Mouse (Mus musculus) liver, embryonic 16.5 days (tissue): ENCODE measurements around the gene Sfmbt1. TPM values are rescaled to one million over a fixed set of nuclear protein-coding genes. Genes with fewer than 3 reads are reported as not detected.
A peak's percentile ranks its signal among the peaks of the same experiment; 100 is the strongest.

Experiments
- ATAC-seq: fragments of 200-750 bp; cut with Nextera tagmentation; 2 replicates; pipeline ENCODE4 v1.8.0; 2017; ENCODE audit warnings: low read depth, mild to moderate bottlenecking, moderate number of reproducible peaks, moderate library complexity
- H3K27ac ChIP-seq: fragments of 300-500 bp; sonication (generic); 2 replicates; pipeline ENCODE4 v1.5.1; 2014; ENCODE audit warnings: mild to moderate bottlenecking, low read length
- H3K27me3 ChIP-seq: fragments of 300-500 bp; sonication (generic); 2 replicates; pipeline ENCODE4 v1.6.1; 2014; ENCODE audit warnings: low read depth, low read length, mixed read lengths; ENCODE audit not compliant: control insufficient read depth, insufficient read depth
- H3K36me3 ChIP-seq: fragments of 300-500 bp; sonication (generic); 2 replicates; pipeline ENCODE4 v1.6.1; 2014; ENCODE audit warnings: mild to moderate bottlenecking; ENCODE audit not compliant: control insufficient read depth, insufficient read depth
- H3K4me1 ChIP-seq: fragments of 300-500 bp; sonication (generic); 2 replicates; pipeline ENCODE4 v1.6.1; 2014; ENCODE audit warnings: low read depth, low read length, mixed read lengths; ENCODE audit not compliant: control insufficient read depth
- H3K4me2 ChIP-seq: fragments of 300-500 bp; sonication (generic); 2 replicates; pipeline ENCODE4 v1.6.1; 2014; ENCODE audit warnings: low read depth, low read length, mixed read lengths
- H3K4me3 ChIP-seq: fragments of 300-500 bp; sonication (generic); 2 replicates; pipeline ENCODE4 v1.5.1; 2014; ENCODE audit warnings: low read depth, mild to moderate bottlenecking, low read length
- H3K9ac ChIP-seq: fragments of 300-500 bp; sonication (generic); 2 replicates; pipeline ENCODE4 v1.6.1; 2014; ENCODE audit warnings: low read depth, low read length
- H3K9me3 ChIP-seq: fragments of 300-500 bp; sonication (generic); replicated peaks from 2 replicates; pipeline ENCODE4 v1.6.1; 2016; ENCODE audit warnings: low read length; ENCODE audit not compliant: control insufficient read depth
- WGBS: fragments of 180-500 bp; shearing (Covaris S2); extraction: QIAGEN DNeasy Blood & Tissue Kit; methylation state at CpG from one replicate; pipeline ENCODE4 v1.1.7; 2014; ENCODE audit not compliant: insufficient replicate concordance; 5-methylcytosine and 5-hydroxymethylcytosine counted together
- polyA plus RNA-seq: library from polyadenylated mRNA; unstranded; fragments of >200 nt; fragmentation: Nextera tagmentation; extraction: Ambion mirVana; gene quantifications from 2 replicates; pipeline ENCODE4 v1.2.1, GENCODE M21; 2015

Sfmbt1 gene
- polyA plus RNA-seq, 1 experiment from 2014 or later = 11.0 TPM

DNA sequence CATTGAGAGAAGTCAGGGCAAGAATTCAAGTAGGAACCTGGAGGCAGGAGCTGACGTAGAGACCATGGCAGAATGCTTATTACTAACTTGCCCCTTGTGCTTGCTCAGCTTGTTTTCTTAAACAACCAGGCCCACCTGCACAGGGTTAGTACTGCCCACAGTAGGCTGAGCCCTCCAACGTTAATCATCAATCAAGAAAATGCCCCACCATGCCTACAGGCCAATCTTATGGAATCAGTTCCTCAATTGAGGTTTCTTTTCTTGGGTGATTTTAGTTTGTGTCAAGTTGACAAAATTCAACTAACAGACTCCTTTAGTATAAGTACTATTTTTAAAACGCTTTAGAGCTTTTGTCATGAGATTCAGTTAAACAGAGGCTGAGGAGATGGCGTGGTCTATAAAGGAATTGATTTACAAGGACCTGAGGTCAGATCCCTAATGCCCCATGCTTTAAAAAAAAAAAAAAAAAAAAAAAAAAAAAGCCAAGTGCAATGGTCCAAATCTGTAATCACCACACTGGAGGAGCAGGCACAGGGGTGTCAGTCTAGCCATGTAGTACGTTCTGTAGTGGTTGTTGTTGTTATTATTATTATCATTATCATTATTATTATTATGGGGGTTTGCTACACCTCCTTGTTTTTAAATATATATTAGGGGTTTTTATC is 48.4 kb downstream of the Sfmbt1 start:
- no peak overlapping the region for H3K9ac ChIP-seq
- H3K4me1 ChIP-seq = peaks cover 2% of the 10 kb centered on the region; the same call in 1 of the 2 replicates
- 56% methylated on average over 5 of the region's 5 CpGs for WGBS
- ATAC-seq = no peak
- H3K4me3 ChIP-seq = no peak overlapping the region
- H3K4me2 ChIP-seq = no peak overlapping the region
- H3K9me3 ChIP-seq = no peaks in the 10 kb centered on the region
- H3K36me3 ChIP-seq = peaks cover 3% of the 10 kb centered on the region
- H3K27me3 ChIP-seq = no peaks in the 10 kb centered on the region
- H3K27ac ChIP-seq = no peak overlapping the region; the same call in 1 of the 2 replicates

DNA sequence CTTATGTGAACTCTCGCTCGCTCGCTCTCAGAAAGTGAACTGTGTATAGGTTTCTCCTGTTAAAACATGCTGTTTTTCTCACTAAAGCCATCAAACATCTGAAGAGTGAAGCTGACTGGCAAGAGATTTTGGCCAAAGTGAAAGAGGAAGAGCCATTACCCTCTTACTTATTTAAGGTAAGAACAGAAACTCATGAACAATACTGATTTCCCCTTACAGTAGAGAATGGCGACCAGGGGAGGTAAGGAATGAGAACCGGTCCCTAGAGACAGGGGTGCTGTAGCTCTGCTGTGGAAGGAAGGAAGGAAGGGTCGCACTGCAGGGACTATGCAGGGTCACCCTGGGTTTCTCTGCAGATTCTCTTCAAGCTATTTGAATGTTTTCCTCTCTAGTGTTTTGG is 70.0 kb downstream of the Sfmbt1 start:
- Histone ChIP-seq H3K27ac (no peak overlapping the region), H3K9ac (no peak overlapping the region), H3K4me1 (no peaks in the 10 kb centered on the region), H3K4me3 (no peak overlapping the region), H3K27me3 (no peaks in the 10 kb centered on the region), H3K4me2 (no peak overlapping the region), H3K36me3 (peaks cover 5% of the 10 kb centered on the region), H3K9me3 (no peaks in the 10 kb centered on the region)
- WGBS = 78% methylated on average over 6 of the region's 6 CpGs
- ATAC-seq = no peak

DNA sequence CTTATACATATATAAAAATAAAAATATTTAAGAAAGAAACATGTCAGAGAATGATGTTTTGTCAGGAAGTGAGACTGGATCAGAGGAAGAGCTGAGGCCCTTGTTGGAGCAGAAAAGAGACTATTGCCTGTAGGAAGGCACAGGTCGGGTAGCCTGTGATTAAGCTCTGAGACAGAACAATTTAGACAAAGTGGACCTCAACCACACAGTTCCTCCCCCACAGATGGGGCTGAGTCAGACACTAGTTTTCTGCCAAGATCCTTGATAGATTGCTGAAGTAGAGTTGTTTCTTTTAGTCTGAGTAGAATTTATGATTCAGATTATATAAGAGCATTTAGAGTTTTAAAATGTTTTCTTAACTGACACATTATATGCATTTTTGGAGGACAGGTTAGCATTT is 74.8 kb downstream of the Sfmbt1 start:
- Histone ChIP-seq H3K27ac (no peak overlapping the region), H3K4me3 (no peak overlapping the region), H3K9ac (no peak overlapping the region), H3K36me3 (peaks cover 5% of the 10 kb centered on the region), H3K4me1 (no peaks in the 10 kb centered on the region), H3K9me3 (no peaks in the 10 kb centered on the region), H3K4me2 (no peak overlapping the region), H3K27me3 (no peaks in the 10 kb centered on the region)
- 42% methylated on average over 1 of the region's 1 CpGs for WGBS
- ATAC-seq = no peak

- Histone ChIP-seq H3K36me3 (peaks cover 8% of the 10 kb centered on the region), H3K4me3 (no peak overlapping the region), H3K27me3 (no peaks in the 10 kb centered on the region), H3K4me2 (no peak overlapping the region), H3K9me3 (no peaks in the 10 kb centered on the region), H3K27ac (no peak overlapping the region), H3K9ac (no peak overlapping the region), H3K4me1 (no peaks in the 10 kb centered on the region)
- 80% methylated on average over 3 of the region's 3 CpGs for WGBS
- ATAC-seq = no peak
Observed at GRCm38 (mm10) chr14:30792871-30793270, 78.2 kb downstream of the Sfmbt1 start.

DNA sequence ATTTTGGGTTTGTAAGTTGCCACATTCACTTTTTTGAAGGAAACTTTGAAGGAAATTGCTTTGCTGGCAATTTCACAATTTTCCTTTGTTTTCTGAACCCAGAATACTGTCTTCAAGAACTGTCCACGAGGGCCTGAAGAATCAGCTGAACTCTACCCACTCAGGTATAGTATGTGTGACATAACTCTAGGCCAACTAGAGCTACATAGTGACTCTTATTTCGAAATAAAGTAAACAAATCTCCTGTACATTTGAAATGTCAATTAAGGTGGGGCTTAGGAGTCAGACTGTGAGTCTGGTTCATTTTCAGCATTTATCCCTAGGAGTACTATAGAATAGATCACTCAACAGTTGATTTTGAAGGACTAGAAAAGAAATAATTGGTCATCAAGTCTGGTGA is 87.1 kb downstream of the Sfmbt1 start:
- no peak overlapping the region for H3K9ac ChIP-seq
- WGBS = 60% methylated on average over 2 of the region's 2 CpGs

GRCm38 (mm10) chr14:30821136-30821535 is 106.5 kb downstream of the Sfmbt1 start:
- Histone ChIP-seq H3K9me3 (no peaks in the 10 kb centered on the region), H3K4me3 (no peak overlapping the region), H3K4me1 (peaks cover 5% of the 10 kb centered on the region), H3K36me3 (peaks cover 14% of the 10 kb centered on the region), H3K9ac (no peak overlapping the region), H3K4me2 (no peak overlapping the region), H3K27ac (no peak overlapping the region), H3K27me3 (no peaks in the 10 kb centered on the region)
- 65% methylated on average over 3 of the region's 3 CpGs for WGBS
- no peak for ATAC-seq

More for the DNA sequence above, 87.1 kb downstream of the Sfmbt1 start:
- peaks cover 10% of the 10 kb centered on the region for H3K36me3 ChIP-seq
- peaks cover 4% of the 10 kb centered on the region for H3K4me1 ChIP-seq
- no peaks in the 10 kb centered on the region for H3K27me3 ChIP-seq
- no peak overlapping the region for H3K4me2 ChIP-seq
- no peak overlapping the region for H3K27ac ChIP-seq
- no peak overlapping the region for H3K4me3 ChIP-seq
- ATAC-seq = peak; percentile 71
- no peaks in the 10 kb centered on the region for H3K9me3 ChIP-seq

DNA sequence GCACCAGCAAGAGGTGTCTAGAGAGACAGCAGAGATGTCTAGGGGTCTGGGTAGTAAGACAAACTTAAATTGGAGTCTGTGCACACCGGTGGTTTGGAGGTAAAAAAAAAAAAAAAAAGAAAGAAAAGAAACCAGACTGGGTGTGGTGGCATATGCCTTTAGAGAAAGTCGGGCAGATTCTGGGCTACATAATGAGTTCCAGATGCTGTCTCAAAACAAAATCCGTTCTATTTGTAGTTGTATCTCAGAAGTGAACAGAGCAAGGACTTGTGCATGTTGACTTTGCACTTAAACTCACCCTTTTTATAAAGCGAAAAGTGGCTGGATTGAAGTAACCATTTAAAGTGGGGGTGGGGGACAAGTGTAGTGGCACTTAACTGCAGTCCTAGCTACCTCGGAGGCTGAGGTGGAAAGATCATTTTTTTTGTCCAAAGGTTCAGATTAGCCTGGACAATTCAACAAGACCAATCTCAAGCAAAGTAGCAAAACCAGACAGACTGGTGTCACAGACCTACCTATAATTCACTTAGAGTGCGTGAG is 109.9 kb downstream of the Sfmbt1 start:
- no peaks in the 10 kb centered on the region for H3K36me3 ChIP-seq
- ATAC-seq = no peak
- H3K4me2 ChIP-seq = no peak overlapping the region
- no peaks in the 10 kb centered on the region for H3K27me3 ChIP-seq
- no peak overlapping the region for H3K9ac ChIP-seq
- no peak overlapping the region for H3K27ac ChIP-seq
- WGBS = 56% methylated on average over 6 of the region's 6 CpGs
- peaks cover 38% of the 10 kb centered on the region for H3K4me1 ChIP-seq
- H3K4me3 ChIP-seq = no peak overlapping the region
- no peaks in the 10 kb centered on the region for H3K9me3 ChIP-seq

DNA sequence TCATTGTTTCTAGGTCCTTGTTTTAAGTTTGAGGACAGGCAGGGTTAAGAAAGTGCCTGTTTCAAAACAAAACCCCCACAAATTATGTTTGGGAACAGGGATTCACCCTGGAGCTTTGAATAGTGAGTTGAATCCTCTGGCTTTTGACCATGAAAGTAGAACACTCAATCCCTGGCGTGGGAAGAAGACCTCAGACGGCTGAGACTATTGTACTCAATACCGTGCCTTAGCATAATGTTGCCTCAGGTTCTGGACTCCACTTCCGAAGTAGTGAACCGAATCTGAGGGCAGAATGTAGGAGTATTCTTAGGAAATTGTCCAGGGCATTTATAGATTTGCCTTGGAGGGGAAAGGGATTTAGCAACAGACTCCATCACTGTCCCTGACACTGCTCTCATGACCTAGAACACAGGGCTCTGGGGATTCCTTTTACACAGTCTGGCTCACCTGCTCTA is 110.4 kb downstream of the Sfmbt1 start:
- Histone ChIP-seq H3K27me3 (no peaks in the 10 kb centered on the region), H3K9ac (no peak overlapping the region), H3K36me3 (no peaks in the 10 kb centered on the region), H3K27ac (no peak overlapping the region), H3K4me3 (peak overlapping the region; percentile 88), H3K9me3 (no peaks in the 10 kb centered on the region), H3K4me2 (peak overlapping the region; percentile 21; the same call in 1 of the 2 replicates), H3K4me1 (peaks cover 43% of the 10 kb centered on the region)
- ATAC-seq = no peak
- 29% methylated on average over 5 of the region's 5 CpGs for WGBS

GRCm38 (mm10) chr14:30825476-30826131 is 111.0 kb downstream of the Sfmbt1 start, which contains the start of gene Tmem110:
Gene Tmem110, plus strand, starts transcription at chr14:30825590.
- H3K36me3 ChIP-seq = no peaks in the 10 kb centered on the region
- H3K4me3 ChIP-seq = peak within 1 kb of the TSS; percentile 88
- peak; percentile 89 for ATAC-seq
- H3K4me1 ChIP-seq = peaks cover 48% of the 10 kb centered on the region
- no peaks in the 10 kb centered on the region for H3K9me3 ChIP-seq
- H3K9ac ChIP-seq = peak within 1 kb of the TSS; percentile 83
- H3K27ac ChIP-seq = 0 out of 2 replicates have a peak within 1 kb of the TSS, but pooled peaks have one; percentile 12
- H3K27me3 ChIP-seq = no peaks in the 10 kb centered on the region
- under 1% methylated on average over 58 of the region's 68 CpGs for WGBS
- H3K4me2 ChIP-seq = peak within 1 kb of the TSS; percentile 84
